Mouse (Mus musculus): ENCODE results near the gene Bricd5. TPM values are rescaled to one million over a fixed set of nuclear protein-coding genes. Genes with fewer than 3 reads are reported as not detected.
A peak's percentile ranks its signal among the peaks of the same experiment; 100 is the strongest.

Gene Bricd5
- polyA plus RNA-seq, 1 experiment from 2014 or later = 1.2 TPM

DNA sequence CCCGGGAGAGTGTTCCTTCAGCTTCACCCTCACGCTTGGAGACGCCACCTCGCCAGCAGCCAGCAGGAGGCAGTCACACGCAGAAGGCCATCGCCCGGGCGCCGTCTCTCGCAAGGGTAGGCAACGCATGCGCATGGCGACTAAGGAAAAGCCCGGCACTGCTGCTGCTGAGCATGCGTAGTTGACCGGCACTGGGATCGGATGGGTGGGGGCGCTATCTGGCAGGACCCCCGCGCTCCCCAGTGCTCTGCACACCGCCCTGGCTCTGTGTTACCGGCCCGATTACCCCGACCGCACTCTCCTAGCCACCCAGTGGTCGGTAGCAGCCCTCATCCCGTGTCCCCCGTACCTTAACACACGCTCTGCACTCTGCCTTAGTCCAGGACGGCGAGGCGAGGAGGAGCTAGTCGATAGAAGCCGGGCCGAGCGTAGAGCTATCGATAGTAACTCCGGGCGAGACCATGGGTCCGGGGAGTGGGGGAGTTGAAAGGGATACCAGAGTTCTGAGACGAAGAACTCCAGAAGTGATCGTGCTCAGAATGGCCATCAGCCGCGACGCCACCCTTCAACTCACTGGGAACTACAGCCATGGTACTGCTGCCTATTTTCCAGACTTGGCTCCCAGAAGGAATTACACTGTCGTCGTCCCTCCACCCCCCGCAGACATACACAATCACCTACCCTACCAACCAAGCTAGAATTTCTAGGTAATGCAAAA, 5.1 kb downstream of the Bricd5 start, which contains the start of gene Mlst8:
Gene Mlst8 (minus strand): TSS at position 416 of the 718 bp plus-strand sequence.
- Histone ChIP-seq H3K9me3 (replicated peaks) (no peaks in the 10 kb centered on the region), H3K4me2 (replicated peaks) (peak within 1 kb of the TSS; percentile 62), H3K9ac (peak within 1 kb of the TSS; percentile 85), H3K27me3 (no peaks in the 10 kb centered on the region), H3K27ac (peak within 1 kb of the TSS; percentile 97), H3K4me1 (peaks cover 21% of the 10 kb centered on the region), H3K4me3 (peak within 1 kb of the TSS; percentile 76), H3K36me3 (peaks cover 37% of the 10 kb centered on the region)
- peak; percentile 94 for ATAC-seq (ENCODE audit: low FRiP score)
- WGBS = under 1% methylated on average over 48 of the region's 48 CpGs

DNA sequence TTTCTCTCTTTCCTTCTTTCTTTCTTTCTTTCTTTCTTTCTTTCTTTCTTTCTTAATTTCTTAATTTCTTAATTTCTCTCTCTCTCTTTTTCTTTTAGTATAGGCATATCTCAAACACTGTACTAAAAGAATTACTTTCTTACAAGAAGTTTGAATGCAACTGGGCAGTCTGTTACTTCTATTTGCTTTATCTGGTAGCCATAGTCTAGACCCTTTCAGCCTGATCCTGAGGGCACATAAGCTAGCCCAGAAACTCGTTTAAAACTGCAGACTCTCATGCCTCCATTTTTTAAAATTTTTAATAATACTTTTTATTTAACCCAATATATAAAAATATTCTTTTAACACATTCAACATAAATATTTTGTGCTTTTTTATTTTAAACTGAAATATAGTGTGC, 5.7 kb downstream of the Bricd5 start:
- H3K9me3 ChIP-seq (replicated peaks) = no peaks in the 10 kb centered on the region
- H3K4me3 ChIP-seq = peak overlapping the region; percentile 76
- WGBS = 35% methylated on average over 1 of the region's 1 CpGs
- no peak for ATAC-seq (ENCODE audit: low FRiP score)
- peak overlapping the region; percentile 62 for H3K4me2 ChIP-seq (replicated peaks)
- peak overlapping the region; percentile 64; the same call in 1 of the 2 replicates for H3K27ac ChIP-seq
- no peaks in the 10 kb centered on the region for H3K27me3 ChIP-seq
- H3K36me3 ChIP-seq = peaks cover 31% of the 10 kb centered on the region
- 0 out of 2 replicates have a peak overlapping the region, but pooled peaks have one; percentile 43 for H3K9ac ChIP-seq
- H3K4me1 ChIP-seq = peaks cover 15% of the 10 kb centered on the region

DNA sequence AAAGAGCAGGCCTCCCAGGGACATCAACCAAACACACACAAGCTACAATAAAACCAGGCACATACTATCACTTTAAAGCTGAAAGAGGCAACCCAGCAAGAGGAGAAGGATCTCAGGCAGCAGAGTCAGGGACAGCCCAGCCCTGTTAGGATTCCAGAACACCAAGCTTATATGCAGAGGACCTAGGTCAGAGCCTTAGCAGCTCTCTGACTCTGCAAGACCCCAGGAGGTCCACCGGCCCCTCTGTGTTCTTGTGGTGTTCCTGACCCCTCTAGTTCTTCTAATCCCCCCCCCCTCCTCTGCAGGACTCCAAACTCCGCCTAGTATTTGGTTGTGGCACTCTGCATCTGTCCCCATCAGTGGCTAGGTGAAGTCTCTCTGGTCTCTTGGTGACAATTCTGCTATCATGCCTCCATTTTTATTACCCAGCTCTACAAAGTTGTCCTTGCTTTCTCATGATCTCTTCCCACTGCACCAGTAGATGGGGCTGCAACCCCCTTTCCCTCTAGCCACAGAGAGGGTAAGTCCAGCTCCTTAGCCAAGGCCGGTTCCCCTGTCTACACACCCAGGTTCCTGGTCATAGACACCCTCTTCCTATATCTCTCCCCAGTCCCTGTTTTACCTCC, 6.6 kb downstream of the Bricd5 start:
- Histone ChIP-seq H3K27ac (no peak overlapping the region), H3K9ac (no peak overlapping the region), H3K9me3 (replicated peaks) (no peaks in the 10 kb centered on the region), H3K4me1 (peaks cover 14% of the 10 kb centered on the region), H3K4me3 (no peak overlapping the region), H3K36me3 (peaks cover 22% of the 10 kb centered on the region), H3K27me3 (0 out of 2 replicates have a peak, but pooled peaks cover 2% of the 10 kb centered on the region), H3K4me2 (replicated peaks) (no peak overlapping the region)
- ATAC-seq (ENCODE audit: low FRiP score) = no peak
- 40% methylated on average over 3 of the region's 3 CpGs for WGBS

DNA sequence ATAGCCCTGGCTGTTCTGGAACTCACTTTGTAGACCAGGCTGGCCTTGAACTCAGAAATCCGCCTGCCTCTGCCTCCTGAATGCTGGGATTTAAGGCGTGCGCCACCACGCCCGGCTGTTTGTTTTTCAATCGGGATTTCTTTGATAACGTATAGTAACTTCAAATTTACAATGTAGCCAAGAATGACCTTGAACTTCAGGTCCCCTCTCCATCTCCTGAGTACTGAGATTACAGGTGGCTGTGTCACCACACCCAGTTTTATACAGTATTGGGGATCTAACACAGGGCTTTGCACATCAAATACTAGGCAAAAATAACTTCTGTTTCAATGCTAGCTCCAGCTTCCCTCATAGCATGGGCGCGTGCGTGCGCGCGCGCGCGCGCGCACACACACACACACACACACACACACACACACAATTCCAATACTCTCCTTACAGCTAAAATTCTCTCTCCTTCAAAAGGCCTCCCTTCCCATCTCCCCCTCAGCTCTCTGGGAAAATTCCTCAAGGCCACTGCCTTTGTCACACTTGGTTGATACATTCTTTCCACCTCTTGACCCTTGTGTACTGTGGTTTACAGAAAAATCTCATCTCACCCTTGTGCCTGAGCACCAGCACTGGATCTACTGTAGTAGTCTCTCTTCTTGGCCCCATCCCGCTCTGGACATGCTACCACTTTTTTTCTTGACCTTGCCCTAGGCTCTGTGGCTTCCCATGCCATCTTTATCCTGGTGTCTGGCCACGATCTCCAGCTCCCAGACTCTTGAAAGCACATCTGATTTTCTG, 7.5 kb downstream of the Bricd5 start:
- Histone ChIP-seq H3K9ac (no peak overlapping the region), H3K27ac (no peak overlapping the region), H3K4me3 (no peak overlapping the region), H3K4me1 (peaks cover 18% of the 10 kb centered on the region), H3K9me3 (replicated peaks) (no peaks in the 10 kb centered on the region), H3K27me3 (0 out of 2 replicates have a peak, but pooled peaks cover 2% of the 10 kb centered on the region), H3K4me2 (replicated peaks) (no peak overlapping the region), H3K36me3 (peaks cover 13% of the 10 kb centered on the region)
- no peak for ATAC-seq (ENCODE audit: low FRiP score)
- 94% methylated on average over 20 of the region's 20 CpGs for WGBS

DNA sequence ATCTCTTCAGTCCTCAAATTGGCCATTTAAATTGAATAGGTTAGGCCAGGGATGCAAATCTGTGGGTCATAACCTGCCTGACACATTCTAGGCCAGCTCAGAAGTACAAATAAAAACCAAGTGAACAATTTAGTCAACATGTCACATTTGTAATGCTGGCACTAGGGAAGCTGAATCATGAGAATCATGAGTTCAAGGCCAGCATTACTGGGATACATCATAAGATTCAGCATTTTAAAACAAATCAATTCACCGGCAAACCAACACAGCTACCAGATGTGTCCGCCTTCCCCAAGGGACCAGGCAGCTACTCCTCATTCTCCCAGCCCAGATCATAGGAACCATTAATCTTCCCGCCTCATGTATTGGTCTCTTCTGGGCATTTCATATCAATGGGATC, 9.8 kb downstream of the Bricd5 start:
- ATAC-seq (ENCODE audit: low FRiP score) = no peak
- no peaks in the 10 kb centered on the region for H3K36me3 ChIP-seq
- WGBS = 67% methylated on average over 3 of the region's 3 CpGs
- no peaks in the 10 kb centered on the region for H3K9me3 ChIP-seq (replicated peaks)
- no peak overlapping the region for H3K4me3 ChIP-seq
- no peak overlapping the region for H3K4me2 ChIP-seq (replicated peaks)
- peaks cover 13% of the 10 kb centered on the region for H3K4me1 ChIP-seq
- no peak overlapping the region for H3K9ac ChIP-seq
- H3K27ac ChIP-seq = no peak overlapping the region
- H3K27me3 ChIP-seq = peaks cover 2% of the 10 kb centered on the region; the same call in 1 of the 2 replicates

DNA sequence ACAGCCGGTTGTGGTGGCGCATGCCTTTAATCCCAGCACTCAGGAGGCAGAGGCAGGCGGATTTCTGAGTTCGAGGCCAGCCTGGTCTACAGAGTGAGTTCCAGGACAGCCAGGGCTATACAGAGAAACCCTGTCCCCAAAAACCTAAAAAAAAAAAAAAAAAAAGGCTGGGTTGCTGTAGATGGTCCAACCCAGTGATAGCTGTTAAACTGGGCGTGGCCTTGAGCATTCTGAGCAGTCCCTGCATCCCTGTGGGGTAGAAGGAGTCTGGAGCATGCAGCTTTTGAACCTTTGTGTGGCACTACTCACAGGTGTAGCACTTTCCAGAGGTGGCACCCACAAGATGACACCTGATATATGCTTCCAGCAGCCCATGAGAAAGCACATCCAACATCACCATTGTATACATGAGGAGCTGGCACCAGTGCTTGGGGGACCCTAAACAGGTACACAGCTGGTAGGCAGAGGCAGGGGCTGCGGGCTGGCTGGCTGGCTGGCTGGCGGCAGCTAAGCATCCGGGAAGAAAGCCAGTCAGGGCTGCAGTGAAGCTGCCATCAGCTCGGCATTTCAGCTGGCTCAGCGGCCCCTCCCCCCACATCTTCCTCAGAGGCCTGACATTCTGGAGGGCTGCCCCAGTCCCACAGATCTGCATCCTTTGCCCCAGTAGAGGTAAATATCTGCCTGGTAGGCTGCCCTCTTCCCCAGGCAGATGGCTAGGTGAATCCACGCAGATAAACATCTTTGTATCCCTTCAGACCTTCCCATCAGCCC, 11.6 kb downstream of the Bricd5 start:
- 50% methylated on average over 11 of the region's 11 CpGs for WGBS
- H3K9me3 ChIP-seq (replicated peaks) = no peaks in the 10 kb centered on the region
- peak overlapping the region; percentile 23; the same call in 1 of the 2 replicates for H3K4me2 ChIP-seq (replicated peaks)
- peaks cover 2% of the 10 kb centered on the region; the same call in 1 of the 2 replicates for H3K27me3 ChIP-seq
- H3K4me3 ChIP-seq = no peak overlapping the region
- no peak for ATAC-seq (ENCODE audit: low FRiP score)
- peaks cover 25% of the 10 kb centered on the region for H3K4me1 ChIP-seq
- H3K36me3 ChIP-seq = no peaks in the 10 kb centered on the region
- peak overlapping the region; percentile 55 for H3K27ac ChIP-seq
- H3K9ac ChIP-seq = 0 out of 2 replicates have a peak overlapping the region, but pooled peaks have one; percentile 43

DNA sequence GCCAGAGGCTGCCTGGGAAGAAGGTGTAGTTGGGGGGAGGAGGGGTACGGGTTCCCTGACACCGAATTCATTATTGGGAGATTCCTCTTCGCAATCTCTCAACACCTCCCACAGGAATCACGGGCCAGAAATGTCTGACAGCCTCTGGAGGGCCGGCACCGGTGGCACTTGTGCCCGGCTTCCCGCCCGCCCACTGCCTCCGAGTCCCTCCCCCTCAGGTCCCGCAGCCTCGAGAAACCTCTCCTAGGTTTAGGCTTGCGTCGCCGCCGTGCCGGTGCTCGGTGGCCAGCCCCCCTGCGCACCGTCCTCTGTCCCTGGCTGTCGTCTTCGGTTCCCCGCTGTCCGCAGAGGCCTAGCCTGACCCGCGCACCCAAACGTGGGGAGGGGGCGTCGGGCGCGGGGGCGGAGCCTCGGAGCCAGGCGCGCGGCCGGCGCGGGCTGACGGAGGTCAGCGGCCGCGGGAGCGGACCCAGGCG, 14.5 kb downstream of the Bricd5 start, which contains the start of gene Caskin1:
Gene Caskin1 (plus strand): TSS at position 416 of the 476 bp plus-strand sequence.
- peak within 1 kb of the TSS; percentile 86 for H3K4me3 ChIP-seq
- peak within 1 kb of the TSS; percentile 91 for H3K9ac ChIP-seq
- peak; percentile 62 for ATAC-seq (ENCODE audit: low FRiP score)
- 0% methylated on average over 41 of the region's 45 CpGs for WGBS
- H3K9me3 ChIP-seq (replicated peaks) = no peaks in the 10 kb centered on the region
- peaks cover 2% of the 10 kb centered on the region; the same call in 1 of the 2 replicates for H3K27me3 ChIP-seq
- H3K27ac ChIP-seq = peak within 1 kb of the TSS; percentile 96
- peak within 1 kb of the TSS; percentile 81 for H3K4me2 ChIP-seq (replicated peaks)
- H3K4me1 ChIP-seq = peaks cover 31% of the 10 kb centered on the region
- H3K36me3 ChIP-seq = no peaks in the 10 kb centered on the region

DNA sequence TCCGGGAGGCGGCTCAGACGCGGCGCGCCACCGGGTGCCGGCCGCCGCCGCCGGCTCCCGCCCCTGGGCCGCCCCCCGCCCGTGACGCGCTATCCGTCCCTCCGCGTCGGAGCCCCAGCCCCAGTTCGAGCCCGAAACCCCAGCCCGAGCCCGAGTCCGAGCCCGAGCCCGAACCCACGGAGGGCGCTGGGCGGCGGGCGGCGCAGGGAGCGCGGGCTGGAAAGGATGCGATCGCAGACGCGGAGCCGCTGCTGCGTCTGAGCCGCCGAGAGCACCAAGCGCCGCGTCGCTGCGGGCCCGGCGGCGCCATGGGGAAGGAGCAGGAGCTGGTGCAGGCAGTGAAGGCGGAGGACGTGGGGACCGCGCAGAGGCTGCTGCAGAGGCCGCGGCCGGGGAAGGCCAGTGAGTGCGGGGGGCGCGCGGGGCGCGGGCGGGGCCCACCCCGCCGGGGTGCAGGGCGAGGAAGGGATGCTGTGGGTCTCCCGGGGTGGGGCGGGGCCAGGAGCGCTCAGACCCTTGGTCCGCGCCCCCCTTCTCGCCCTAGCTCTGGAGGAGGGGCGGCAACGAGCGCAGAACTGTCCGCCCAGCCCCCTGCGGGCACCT, 15.1 kb downstream of the Bricd5 start:
- Histone ChIP-seq H3K9me3 (replicated peaks) (no peaks in the 10 kb centered on the region), H3K4me3 (peak overlapping the region; percentile 86), H3K9ac (peak overlapping the region; percentile 91), H3K4me1 (peaks cover 31% of the 10 kb centered on the region), H3K36me3 (no peaks in the 10 kb centered on the region), H3K27me3 (peaks cover 2% of the 10 kb centered on the region; the same call in 1 of the 2 replicates), H3K4me2 (replicated peaks) (peak overlapping the region; percentile 81), H3K27ac (peak overlapping the region; percentile 96)
- under 1% methylated on average over 57 of the region's 81 CpGs for WGBS
- peak; percentile 80 for ATAC-seq (ENCODE audit: low FRiP score)

DNA sequence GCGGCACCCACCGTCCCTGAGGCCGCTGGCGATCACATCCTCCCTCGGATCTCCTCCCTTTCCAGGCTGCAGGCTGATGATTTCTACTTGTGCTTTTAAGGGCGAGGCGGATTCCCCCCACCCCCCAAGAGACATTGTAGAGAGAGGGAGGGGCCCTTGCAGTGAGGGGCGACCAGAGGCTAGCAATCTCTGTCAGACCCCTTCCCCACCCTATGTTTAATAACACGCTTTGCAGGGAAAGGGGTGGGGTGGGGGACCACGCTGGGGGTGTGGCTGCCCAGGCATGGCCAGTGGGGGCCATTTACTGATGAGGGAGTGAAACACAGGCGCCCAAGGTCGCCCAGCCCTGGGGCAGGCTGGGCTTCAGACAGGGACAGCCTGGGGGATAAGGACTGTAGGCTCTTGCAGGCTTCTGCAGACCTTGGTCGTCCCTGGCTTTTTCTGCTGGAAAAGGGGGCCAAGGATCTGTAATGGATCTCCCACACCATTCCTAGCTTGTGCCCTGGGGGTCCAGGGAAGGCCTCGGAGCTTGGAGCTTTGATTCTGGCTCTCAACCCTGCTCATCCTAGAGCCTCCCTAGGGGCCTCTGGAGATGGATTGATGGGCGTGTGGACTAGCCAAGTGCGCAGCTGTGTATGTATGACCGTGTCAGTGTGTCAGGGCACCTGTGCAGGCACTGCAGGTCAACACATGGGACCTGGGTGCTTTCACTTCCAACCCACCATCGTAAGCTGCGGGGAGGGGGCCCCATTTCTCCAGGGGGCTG, 15.8 kb downstream of the Bricd5 start:
- WGBS = 16% methylated on average over 19 of the region's 19 CpGs
- Histone ChIP-seq H3K27ac (peak overlapping the region; percentile 96), H3K9me3 (replicated peaks) (no peaks in the 10 kb centered on the region), H3K4me1 (peaks cover 31% of the 10 kb centered on the region), H3K9ac (peak overlapping the region; percentile 91), H3K27me3 (peaks cover 2% of the 10 kb centered on the region; the same call in 1 of the 2 replicates), H3K4me3 (peak overlapping the region; percentile 86), H3K36me3 (no peaks in the 10 kb centered on the region), H3K4me2 (replicated peaks) (peak overlapping the region; percentile 81)
- peak; percentile 53 for ATAC-seq (ENCODE audit: low FRiP score)

DNA sequence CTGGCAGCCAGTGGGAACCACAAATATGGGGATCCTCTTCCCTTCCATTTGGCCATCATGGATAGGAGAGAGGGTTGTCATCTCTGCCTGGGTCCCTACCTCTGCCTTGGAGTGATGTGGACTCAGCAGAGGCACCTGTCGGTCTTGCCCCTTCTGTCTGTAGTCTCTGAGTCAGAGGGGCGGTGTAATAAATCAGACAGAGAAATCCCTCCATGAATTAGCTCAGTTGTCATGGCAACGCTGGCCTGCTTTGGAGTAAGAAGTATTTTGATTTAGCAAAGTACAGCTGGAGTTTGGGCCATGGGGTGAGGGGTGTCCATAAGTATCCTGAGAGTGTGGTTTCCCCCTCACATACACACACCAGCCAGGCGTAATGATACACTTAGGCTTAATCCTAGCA, 16.7 kb downstream of the Bricd5 start:
- WGBS = 67% methylated on average over 4 of the region's 4 CpGs
- peak overlapping the region; percentile 86; the same call in 1 of the 2 replicates for H3K4me3 ChIP-seq
- peak overlapping the region; percentile 96; the same call in 1 of the 2 replicates for H3K27ac ChIP-seq
- no peaks in the 10 kb centered on the region; the same call in 1 of the 2 replicates for H3K27me3 ChIP-seq
- H3K36me3 ChIP-seq = no peaks in the 10 kb centered on the region
- ATAC-seq (ENCODE audit: low FRiP score) = no peak
- H3K9ac ChIP-seq = no peak overlapping the region
- H3K4me2 ChIP-seq (replicated peaks) = peak overlapping the region; percentile 81; the same call in 1 of the 2 replicates
- H3K9me3 ChIP-seq (replicated peaks) = no peaks in the 10 kb centered on the region
- H3K4me1 ChIP-seq = peaks cover 28% of the 10 kb centered on the region

Measured in hindbrain, embryonic 12.5 days (tissue).